Mouse (Mus musculus) forebrain, embryonic 16.5 days (tissue): ENCODE data around the gene Armc7. TPM values are rescaled to one million over a fixed set of nuclear protein-coding genes. Genes with fewer than 3 reads are reported as not detected.
A peak's percentile ranks its signal among the peaks of the same experiment; 100 is the strongest.

Experiments
- ATAC-seq: fragments of 200-750 bp; cut with Nextera tagmentation; 2 replicates; pipeline ENCODE4 v1.8.0; 2017; ENCODE audit warnings: mild to moderate bottlenecking, moderate library complexity
- H3K27ac ChIP-seq: fragments of 300-500 bp; sonication (generic); 2 replicates; pipeline ENCODE4 v1.5.1; 2014; ENCODE audit warnings: low read length, control low read depth
- H3K27me3 ChIP-seq: fragments of 300-500 bp; sonication (generic); replicated peaks from 2 replicates; pipeline ENCODE4 v1.6.1; 2014; ENCODE audit warnings: low read length; ENCODE audit not compliant: control insufficient read depth, insufficient read depth
- H3K36me3 ChIP-seq: fragments of 300-500 bp; sonication (generic); 2 replicates; pipeline ENCODE4 v1.6.1; 2014; ENCODE audit not compliant: control insufficient read depth, insufficient read depth
- H3K4me1 ChIP-seq: fragments of 300-500 bp; sonication (generic); replicated peaks from 2 replicates; pipeline ENCODE4 v1.6.1; 2014; ENCODE audit warnings: low read length; ENCODE audit not compliant: control insufficient read depth, insufficient read depth
- H3K4me2 ChIP-seq: fragments of 300-500 bp; sonication (generic); 2 replicates; pipeline ENCODE4 v1.6.1; 2014; ENCODE audit warnings: mild to moderate bottlenecking, low read length, control low read depth
- H3K4me3 ChIP-seq: fragments of 300-500 bp; sonication (generic); replicated peaks from 2 replicates; pipeline ENCODE4 v1.5.1; 2014; ENCODE audit warnings: mild to moderate bottlenecking, low read length, control low read depth
- H3K9ac ChIP-seq: fragments of 300-500 bp; sonication (generic); replicated peaks from 2 replicates; pipeline ENCODE4 v1.6.1; 2014; ENCODE audit warnings: low read depth, low read length, control low read depth
- H3K9me3 ChIP-seq: fragments of 300-500 bp; sonication (generic); 2 replicates; pipeline ENCODE4 v1.6.1; 2016; ENCODE audit warnings: low read length; ENCODE audit not compliant: control insufficient read depth
- WGBS: fragments of 180-500 bp; shearing (Covaris S2); extraction: QIAGEN DNeasy Blood & Tissue Kit; methylation state at CpG from one replicate; pipeline ENCODE4 v1.1.7; 2014; 5-methylcytosine and 5-hydroxymethylcytosine counted together
- polyA plus RNA-seq: library from polyadenylated mRNA; unstranded; fragments of >200 nt; fragmentation: Nextera tagmentation; extraction: Ambion mirVana; gene quantifications from 2 replicates; pipeline ENCODE4 v1.2.1, GENCODE M21; 2015

Gene Armc7
- polyA plus RNA-seq, result 16.2 and 17.3 TPM in 2 replicates

DNA sequence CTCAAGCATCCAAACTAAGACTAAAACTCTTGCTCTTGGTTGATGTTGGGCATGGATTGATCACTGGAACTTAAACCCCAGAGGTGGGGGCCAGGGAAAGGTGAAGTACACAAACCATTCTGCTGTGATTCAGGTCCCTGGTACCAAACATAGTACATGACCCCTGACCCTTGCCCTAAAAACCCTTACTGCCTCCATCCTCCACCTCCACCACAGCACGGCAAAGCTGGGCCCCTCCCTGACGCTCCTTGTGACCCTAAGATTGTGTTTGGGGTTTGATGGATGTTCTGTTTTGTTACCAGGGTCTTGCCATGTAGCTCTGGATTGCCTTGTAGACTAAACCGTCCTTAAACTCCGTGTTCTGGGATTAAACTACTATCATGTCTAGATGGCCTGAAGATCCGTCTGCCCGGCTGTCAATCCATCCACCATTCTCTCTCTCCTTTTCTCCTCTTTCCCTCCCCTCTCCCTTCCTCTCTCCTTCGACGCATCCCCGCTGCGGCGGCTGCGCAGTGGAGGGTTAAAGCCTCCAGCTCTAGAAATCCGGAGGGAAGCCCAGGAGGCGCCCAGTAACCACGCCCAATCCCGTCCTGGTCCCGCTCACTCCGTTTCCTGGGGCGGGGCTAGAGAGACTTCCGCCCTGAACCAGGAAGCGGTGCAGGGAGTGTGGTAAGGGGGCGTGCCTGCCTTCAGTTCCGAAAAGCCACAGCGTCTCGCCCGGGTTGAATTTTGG, at the start of gene Armc7:
TSS of gene Armc7 (plus strand) at position 643 of the 733 bp plus-strand sequence.
- peak within 1 kb of the TSS; percentile 93 for H3K4me2 ChIP-seq
- H3K9me3 ChIP-seq, result no peaks in the 10 kb centered on the region
- H3K4me3 ChIP-seq, result peak within 1 kb of the TSS; percentile 82
- peak; percentile 99 for ATAC-seq
- H3K27me3 ChIP-seq, result no peaks in the 10 kb centered on the region
- peaks cover 28% of the 10 kb centered on the region for H3K4me1 ChIP-seq
- peak within 1 kb of the TSS; percentile 56 for H3K9ac ChIP-seq
- under 1% methylated on average over 26 of the region's 26 CpGs for WGBS
- H3K36me3 ChIP-seq, result no peaks in the 10 kb centered on the region
- peak within 1 kb of the TSS; percentile 77 for H3K27ac ChIP-seq

DNA sequence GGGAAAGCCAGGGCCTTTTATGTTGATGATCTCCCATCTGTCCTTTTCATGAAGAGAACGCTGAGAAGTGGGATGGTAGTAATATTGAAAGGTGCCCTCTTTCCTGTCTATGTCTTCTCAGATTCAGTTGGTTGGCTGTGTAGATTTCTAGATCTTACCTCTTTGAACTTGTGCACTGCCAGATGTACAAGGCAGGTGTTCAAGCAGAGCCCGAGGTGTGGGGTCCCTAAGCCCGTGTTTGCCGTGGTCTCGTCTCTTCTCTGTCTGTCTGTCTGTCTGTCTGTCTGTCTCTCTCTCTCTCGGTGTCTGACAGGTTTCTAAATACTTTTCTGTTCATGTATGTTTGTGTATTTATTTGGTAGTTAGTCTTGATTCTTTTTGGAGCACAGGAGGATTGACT, 49.8 kb upstream of the Armc7 start:
- H3K4me2 ChIP-seq, result no peak overlapping the region
- H3K27me3 ChIP-seq, result no peaks in the 10 kb centered on the region
- no peak for ATAC-seq
- no peaks in the 10 kb centered on the region for H3K9me3 ChIP-seq
- WGBS, result 93% methylated on average over 6 of the region's 6 CpGs
- H3K4me1 ChIP-seq, result peaks cover 18% of the 10 kb centered on the region
- H3K27ac ChIP-seq, result no peak overlapping the region
- H3K36me3 ChIP-seq, result peaks cover 16% of the 10 kb centered on the region
- H3K9ac ChIP-seq, result no peak overlapping the region
- no peak overlapping the region for H3K4me3 ChIP-seq

DNA sequence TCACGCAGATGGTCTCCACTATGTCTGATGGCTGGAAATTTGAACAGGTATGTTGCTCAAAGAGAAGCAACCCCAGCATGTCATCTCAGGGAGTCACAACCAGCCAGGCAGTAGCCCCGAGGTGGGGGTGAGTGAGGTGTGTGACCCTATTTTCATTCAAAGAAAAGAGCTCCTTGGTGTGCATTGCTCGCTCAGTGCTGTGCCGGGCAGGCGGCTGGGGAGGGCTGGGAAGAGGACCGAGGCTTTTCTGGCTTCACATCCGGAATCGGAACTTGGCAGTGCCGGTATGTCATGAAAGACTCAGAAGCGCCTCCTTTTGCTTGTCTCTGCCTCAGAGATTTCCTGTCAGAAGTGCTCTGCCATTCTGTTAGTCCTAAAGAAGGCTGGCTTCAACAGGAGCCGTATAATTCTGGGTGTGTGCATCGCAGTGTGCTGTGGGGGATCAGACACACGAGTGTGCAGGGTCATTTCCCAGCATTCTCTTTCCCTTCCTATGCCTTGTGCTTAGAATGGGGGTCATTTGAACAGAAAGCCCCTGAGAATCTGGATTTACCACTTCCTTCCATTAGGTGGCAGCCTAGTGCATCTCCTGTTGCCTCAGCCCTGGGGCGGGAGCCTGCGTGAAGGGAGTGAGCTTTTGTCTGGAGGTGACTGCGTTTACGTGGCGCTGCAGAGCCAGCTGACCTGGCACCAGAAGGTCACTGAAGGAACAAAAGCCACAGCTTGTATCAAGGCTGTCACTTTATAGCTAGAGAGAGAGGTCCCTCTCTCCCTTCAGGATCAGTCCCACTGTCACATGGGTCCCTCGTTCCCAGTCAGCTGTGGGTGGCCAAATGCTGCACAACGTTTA, 47.8 kb upstream of the Armc7 start:
- no peaks in the 10 kb centered on the region for H3K27me3 ChIP-seq
- peak overlapping the region; percentile 7 for H3K9ac ChIP-seq
- H3K4me2 ChIP-seq, result peak overlapping the region; percentile 31
- peak; percentile 87 for ATAC-seq
- peaks cover 26% of the 10 kb centered on the region for H3K36me3 ChIP-seq
- peak overlapping the region; percentile 31; the same call in 1 of the 2 replicates for H3K27ac ChIP-seq
- peaks cover 9% of the 10 kb centered on the region for H3K4me1 ChIP-seq
- H3K4me3 ChIP-seq, result no peak overlapping the region
- H3K9me3 ChIP-seq, result no peaks in the 10 kb centered on the region
- WGBS, result 27% methylated on average over 20 of the region's 20 CpGs

DNA sequence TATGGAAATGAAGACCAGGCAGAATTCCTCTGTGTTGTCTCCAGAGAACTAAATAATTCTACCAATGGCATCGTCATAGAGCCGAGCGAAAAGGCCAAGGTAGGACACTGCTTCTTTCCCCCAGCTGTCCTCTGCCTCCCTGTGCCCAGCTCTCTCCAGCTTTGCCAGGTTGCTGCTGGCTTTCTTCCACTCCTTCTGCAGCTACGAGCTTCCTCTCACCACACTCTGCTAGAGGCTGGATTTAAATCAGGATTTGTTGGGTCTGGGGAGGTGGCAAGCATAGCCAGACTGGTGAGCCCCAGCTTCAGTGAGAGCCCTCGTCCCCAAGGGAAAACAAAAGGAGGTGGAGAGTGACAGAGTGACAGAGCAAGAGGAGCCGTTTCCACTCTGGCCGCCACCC, 46.2 kb upstream of the Armc7 start:
- Histone ChIP-seq H3K27ac (no peak overlapping the region), H3K9me3 (no peaks in the 10 kb centered on the region), H3K4me3 (no peak overlapping the region), H3K27me3 (no peaks in the 10 kb centered on the region), H3K9ac (no peak overlapping the region), H3K36me3 (peaks cover 26% of the 10 kb centered on the region), H3K4me1 (peaks cover 9% of the 10 kb centered on the region), H3K4me2 (no peak overlapping the region)
- ATAC-seq, result no peak
- 83% methylated on average over 7 of the region's 7 CpGs for WGBS

DNA sequence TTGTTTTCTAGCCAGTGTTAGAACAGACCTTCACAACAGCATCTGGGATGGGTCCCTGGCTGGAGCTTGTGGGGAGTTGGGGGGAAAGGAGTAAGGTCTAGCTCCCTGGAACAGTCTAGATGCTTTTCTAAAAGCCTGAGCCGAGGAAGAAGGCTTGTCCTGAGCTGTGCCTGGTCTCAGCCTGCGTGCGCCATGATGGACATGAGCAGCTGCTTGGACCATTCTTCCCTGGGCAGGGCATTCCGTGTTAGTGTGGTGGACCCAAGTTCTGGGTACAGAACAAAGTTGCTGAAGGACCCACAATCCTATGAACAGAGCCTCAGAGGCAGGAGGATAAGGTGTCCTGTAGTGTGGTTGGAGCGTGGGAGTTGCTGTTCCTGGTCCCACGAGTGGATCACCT, 44.9 kb upstream of the Armc7 start:
- no peak overlapping the region for H3K4me2 ChIP-seq
- H3K4me3 ChIP-seq, result no peak overlapping the region
- peaks cover 24% of the 10 kb centered on the region for H3K36me3 ChIP-seq
- H3K9me3 ChIP-seq, result no peaks in the 10 kb centered on the region
- peaks cover 11% of the 10 kb centered on the region for H3K4me1 ChIP-seq
- no peak overlapping the region for H3K27ac ChIP-seq
- WGBS, result 98% methylated on average over 6 of the region's 6 CpGs
- no peak for ATAC-seq
- no peak overlapping the region for H3K9ac ChIP-seq
- H3K27me3 ChIP-seq, result no peaks in the 10 kb centered on the region

DNA sequence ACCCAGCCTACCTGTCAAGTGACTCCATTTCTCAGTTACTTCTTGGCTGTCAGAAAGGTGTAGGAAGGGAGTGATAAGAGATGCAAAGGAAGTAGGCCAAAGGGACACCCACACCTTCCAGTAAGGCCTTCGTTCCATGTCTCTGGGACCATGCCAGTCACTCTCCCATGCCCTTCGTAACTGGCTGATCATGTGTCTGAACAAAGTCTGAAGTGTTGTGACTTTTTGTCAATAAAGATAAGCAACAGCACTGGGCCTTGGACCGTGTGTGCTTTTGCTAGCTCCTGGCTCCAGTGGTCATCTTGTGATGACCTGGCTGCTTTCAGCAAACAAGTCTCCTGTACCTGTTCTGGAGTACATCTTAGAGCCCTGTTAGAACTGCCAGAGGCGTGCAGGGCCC, 42.7 kb upstream of the Armc7 start:
- H3K4me2 ChIP-seq, result no peak overlapping the region
- no peaks in the 10 kb centered on the region for H3K27me3 ChIP-seq
- ATAC-seq, result no peak
- no peaks in the 10 kb centered on the region for H3K9me3 ChIP-seq
- H3K27ac ChIP-seq, result no peak overlapping the region
- H3K9ac ChIP-seq, result no peak overlapping the region
- H3K4me3 ChIP-seq, result no peak overlapping the region
- H3K36me3 ChIP-seq, result peaks cover 23% of the 10 kb centered on the region
- H3K4me1 ChIP-seq, result peaks cover 17% of the 10 kb centered on the region
- 83% methylated on average over 4 of the region's 4 CpGs for WGBS

DNA sequence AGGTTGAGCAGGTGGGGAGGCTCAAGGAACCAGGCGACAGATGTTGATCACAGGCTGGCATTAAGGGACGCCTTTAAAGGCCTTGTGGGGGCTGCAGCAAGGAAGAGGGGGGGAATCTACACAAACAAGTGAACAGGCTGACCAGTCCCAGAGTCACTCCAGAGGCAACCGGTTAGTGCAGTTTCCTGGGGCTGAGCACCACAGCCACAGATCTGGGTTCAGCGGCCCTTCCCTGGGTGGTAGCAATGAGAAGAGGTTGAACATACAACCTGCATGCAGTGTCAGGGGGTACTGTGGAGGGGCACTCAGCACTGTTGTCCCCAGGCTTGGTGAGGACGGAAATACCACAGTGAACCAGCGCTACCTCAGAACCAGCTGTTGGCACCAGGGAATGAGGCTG, 42.1 kb upstream of the Armc7 start:
- no peak for ATAC-seq
- Histone ChIP-seq H3K9me3 (no peaks in the 10 kb centered on the region), H3K9ac (no peak overlapping the region), H3K4me3 (no peak overlapping the region), H3K4me1 (peaks cover 12% of the 10 kb centered on the region), H3K27me3 (no peaks in the 10 kb centered on the region), H3K27ac (no peak overlapping the region), H3K36me3 (peaks cover 23% of the 10 kb centered on the region), H3K4me2 (no peak overlapping the region)
- WGBS, result 82% methylated on average over 6 of the region's 6 CpGs

DNA sequence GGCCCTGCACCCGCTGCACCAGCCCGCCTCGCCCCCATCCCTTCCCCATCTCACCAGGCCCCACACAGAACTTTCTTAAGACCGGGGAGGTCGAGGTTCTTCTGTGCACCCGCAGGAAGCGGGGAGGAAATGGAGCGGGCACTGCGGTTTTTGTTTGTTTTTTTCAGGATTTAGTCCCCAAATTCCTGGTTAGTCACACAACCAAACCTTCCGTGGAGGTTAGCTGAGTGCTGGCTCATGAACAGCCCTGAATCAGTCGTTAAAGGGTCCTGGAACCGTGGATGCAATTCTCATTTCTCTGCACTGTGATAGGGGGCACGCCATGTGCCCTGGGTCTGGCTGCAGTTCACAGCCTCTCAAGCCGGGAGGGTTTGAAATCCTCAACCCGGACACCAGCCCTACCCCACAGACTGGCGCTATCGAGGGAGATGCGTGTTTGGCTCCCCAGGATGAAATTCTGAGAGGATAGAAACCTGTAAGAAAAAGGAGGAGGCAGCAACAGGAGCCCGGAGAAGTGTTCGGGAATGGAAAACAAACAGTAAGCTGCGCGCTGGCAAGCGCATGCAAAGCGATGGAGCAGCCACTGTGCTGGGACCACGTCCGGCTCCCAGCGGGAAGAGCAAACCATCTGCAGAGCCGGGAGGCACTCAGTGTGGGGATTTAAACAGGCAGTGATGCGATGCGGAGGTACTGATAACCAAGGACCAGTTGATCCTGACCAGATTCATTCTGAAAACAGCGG, 39.7 kb upstream of the Armc7 start:
- peak overlapping the region; percentile 43 for H3K9ac ChIP-seq
- H3K9me3 ChIP-seq, result no peaks in the 10 kb centered on the region
- H3K27me3 ChIP-seq, result no peaks in the 10 kb centered on the region
- ATAC-seq, result peak; percentile 67; the same call in 1 of the 2 replicates
- peaks cover 10% of the 10 kb centered on the region for H3K4me1 ChIP-seq
- H3K27ac ChIP-seq, result no peak overlapping the region
- peak overlapping the region; percentile 25 for H3K4me3 ChIP-seq
- 8% methylated on average over 31 of the region's 31 CpGs for WGBS
- peak overlapping the region; percentile 60 for H3K4me2 ChIP-seq
- H3K36me3 ChIP-seq, result peaks cover 9% of the 10 kb centered on the region; the same call in 1 of the 2 replicates
